Mouse (Mus musculus): ENCODE measurements around the gene Taf10. TPM values are rescaled to one million over a fixed set of nuclear protein-coding genes. Genes with fewer than 3 reads are reported as not detected.
"Not testable (repeated sequence)": the region's sequence is repeated elsewhere in the genome, so short reads cannot be mapped to it uniquely, and the experiment has no call there.

The Taf10 gene
- polyA plus RNA-seq, 1 experiment from 2014 or later = 191 TPM

- H3K27me3 ChIP-seq (ENCODE audit: control insufficient read depth, insufficient read depth, low read length); DNase-seq (ENCODE audit: low spot score); ATAC-seq (ENCODE audit: insufficient read depth, low FRiP score, low TSS enrichment); H3K4me3 ChIP-seq (ENCODE audit: low read depth, low read length); H3K9me3 ChIP-seq (ENCODE audit: control insufficient read depth, low read length); H3K4me1 ChIP-seq (ENCODE audit: control insufficient read depth, insufficient read depth, low read length); H3K27ac ChIP-seq (ENCODE audit: low read depth, low read length); H3K9ac ChIP-seq (ENCODE audit: low read length); H3K36me3 ChIP-seq (ENCODE audit: control insufficient read depth, insufficient read depth, low read length): not testable (repeated sequence)
- WGBS = 84% methylated on average over 7 of the region's 7 CpGs
- H3K4me2 ChIP-seq (ENCODE audit: low read depth) = peak overlapping the region; percentile 86
Measured at GRCm38 (mm10) chr7:105742539-105743215, 1.5 kb downstream of the Taf10 start.

GRCm38 (mm10) chr7:105741978-105742377 is 2.2 kb downstream of the Taf10 start:
- no peak for DNase-seq (ENCODE audit: low spot score)
- H3K4me3 ChIP-seq (ENCODE audit: low read depth, low read length) = no peak overlapping the region

GRCm38 (mm10) chr7:105740851-105741250 is 3.3 kb downstream of the Taf10 start:
- Histone ChIP-seq H3K36me3 (ENCODE audit: control insufficient read depth, insufficient read depth, low read length) (peaks cover 2% of the 10 kb centered on the region), H3K9ac (ENCODE audit: low read length) (no peak overlapping the region), H3K4me3 (ENCODE audit: low read depth, low read length) (no peak overlapping the region), H3K9me3 (ENCODE audit: control insufficient read depth, low read length) (no peaks in the 10 kb centered on the region), H3K4me2 (ENCODE audit: low read depth) (no peak overlapping the region), H3K27ac (ENCODE audit: low read depth, low read length) (no peak overlapping the region), H3K4me1 (ENCODE audit: control insufficient read depth, insufficient read depth, low read length) (peaks cover 12% of the 10 kb centered on the region), H3K27me3 (ENCODE audit: control insufficient read depth, insufficient read depth, low read length) (no peaks in the 10 kb centered on the region)
- 87% methylated on average over 6 of the region's 6 CpGs for WGBS
- DNase-seq (ENCODE audit: low spot score) = no peak
- no peak for ATAC-seq (ENCODE audit: insufficient read depth, low FRiP score, low TSS enrichment)

More at GRCm38 (mm10) chr7:105741978-105742377, 2.2 kb downstream of the Taf10 start:
- no peaks in the 10 kb centered on the region for H3K27me3 ChIP-seq (ENCODE audit: control insufficient read depth, insufficient read depth, low read length)
- no peak overlapping the region for H3K4me2 ChIP-seq (ENCODE audit: low read depth)
- H3K4me1 ChIP-seq (ENCODE audit: control insufficient read depth, insufficient read depth, low read length) = peaks cover 12% of the 10 kb centered on the region
- H3K9me3 ChIP-seq (ENCODE audit: control insufficient read depth, low read length) = no peaks in the 10 kb centered on the region
- no peak for ATAC-seq (ENCODE audit: insufficient read depth, low FRiP score, low TSS enrichment)
- WGBS = 95% methylated on average over 9 of the region's 9 CpGs
- no peak overlapping the region for H3K9ac ChIP-seq (ENCODE audit: low read length)
- peaks cover 2% of the 10 kb centered on the region for H3K36me3 ChIP-seq (ENCODE audit: control insufficient read depth, insufficient read depth, low read length)
- no peak overlapping the region for H3K27ac ChIP-seq (ENCODE audit: low read depth, low read length)

GRCm38 (mm10) chr7:105740089-105740795 is 3.9 kb downstream of the Taf10 start:
- WGBS = 90% methylated on average over 13 of the region's 13 CpGs
- Histone ChIP-seq H3K36me3 (ENCODE audit: control insufficient read depth, insufficient read depth, low read length) (peaks cover 2% of the 10 kb centered on the region), H3K27me3 (ENCODE audit: control insufficient read depth, insufficient read depth, low read length) (no peaks in the 10 kb centered on the region), H3K4me1 (ENCODE audit: control insufficient read depth, insufficient read depth, low read length) (peaks cover 12% of the 10 kb centered on the region), H3K27ac (ENCODE audit: low read depth, low read length) (no peak overlapping the region), H3K4me3 (ENCODE audit: low read depth, low read length) (no peak overlapping the region), H3K4me2 (ENCODE audit: low read depth) (no peak overlapping the region), H3K9me3 (ENCODE audit: control insufficient read depth, low read length) (no peaks in the 10 kb centered on the region), H3K9ac (ENCODE audit: low read length) (no peak overlapping the region)
- ATAC-seq (ENCODE audit: insufficient read depth, low FRiP score, low TSS enrichment) (no peak), DNase-seq (ENCODE audit: low spot score) (no peak)

- WGBS = 35% methylated on average over 3 of the region's 3 CpGs
- H3K27me3 ChIP-seq (ENCODE audit: control insufficient read depth, insufficient read depth, low read length) = no peaks in the 10 kb centered on the region
- no peak overlapping the region for H3K4me3 ChIP-seq (ENCODE audit: low read depth, low read length)
- no peak overlapping the region for H3K27ac ChIP-seq (ENCODE audit: low read depth, low read length)
- peak overlapping the region; percentile 20 for H3K4me2 ChIP-seq (ENCODE audit: low read depth)
- peaks cover 2% of the 10 kb centered on the region for H3K36me3 ChIP-seq (ENCODE audit: control insufficient read depth, insufficient read depth, low read length)
- peaks cover 12% of the 10 kb centered on the region for H3K4me1 ChIP-seq (ENCODE audit: control insufficient read depth, insufficient read depth, low read length)
- DNase-seq (ENCODE audit: low spot score) (peak; percentile 58), ATAC-seq (ENCODE audit: insufficient read depth, low FRiP score, low TSS enrichment) (no peak)
- no peaks in the 10 kb centered on the region for H3K9me3 ChIP-seq (ENCODE audit: control insufficient read depth, low read length)
- no peak overlapping the region for H3K9ac ChIP-seq (ENCODE audit: low read length)
Measured at GRCm38 (mm10) chr7:105738948-105739347, 5.2 kb downstream of the Taf10 start.

- Histone ChIP-seq H3K27ac (ENCODE audit: low read depth, low read length) (no peak overlapping the region), H3K36me3 (ENCODE audit: control insufficient read depth, insufficient read depth, low read length) (peaks cover 6% of the 10 kb centered on the region), H3K9me3 (ENCODE audit: control insufficient read depth, low read length) (no peaks in the 10 kb centered on the region), H3K9ac (ENCODE audit: low read length) (no peak overlapping the region), H3K4me2 (ENCODE audit: low read depth) (peak overlapping the region; percentile 66; the same call in 1 of the 2 replicates), H3K4me3 (ENCODE audit: low read depth, low read length) (no peak overlapping the region), H3K27me3 (ENCODE audit: control insufficient read depth, insufficient read depth, low read length) (no peaks in the 10 kb centered on the region), H3K4me1 (ENCODE audit: control insufficient read depth, insufficient read depth, low read length) (peaks cover 9% of the 10 kb centered on the region)
- no peak for ATAC-seq (ENCODE audit: insufficient read depth, low FRiP score, low TSS enrichment)
- 91% methylated on average over 2 of the region's 2 CpGs for WGBS
- no peak for DNase-seq (ENCODE audit: low spot score)
Measured at GRCm38 (mm10) chr7:105738286-105738685, 5.9 kb downstream of the Taf10 start.

- ATAC-seq (ENCODE audit: insufficient read depth, low FRiP score, low TSS enrichment) (no peak), DNase-seq (ENCODE audit: low spot score) (no peak)
- H3K4me1 ChIP-seq (ENCODE audit: control insufficient read depth, insufficient read depth, low read length) = peaks cover 5% of the 10 kb centered on the region
- peak overlapping the region; percentile 66 for H3K4me2 ChIP-seq (ENCODE audit: low read depth)
- no peaks in the 10 kb centered on the region for H3K27me3 ChIP-seq (ENCODE audit: control insufficient read depth, insufficient read depth, low read length)
- H3K27ac ChIP-seq (ENCODE audit: low read depth, low read length) = no peak overlapping the region
- peaks cover 6% of the 10 kb centered on the region for H3K36me3 ChIP-seq (ENCODE audit: control insufficient read depth, insufficient read depth, low read length)
- peak overlapping the region; percentile 76 for H3K4me3 ChIP-seq (ENCODE audit: low read depth, low read length)
- 26% methylated on average over 3 of the region's 3 CpGs for WGBS
- H3K9me3 ChIP-seq (ENCODE audit: control insufficient read depth, low read length) = no peaks in the 10 kb centered on the region
- H3K9ac ChIP-seq (ENCODE audit: low read length) = peak overlapping the region; percentile 85
Measured at GRCm38 (mm10) chr7:105737648-105738047, 6.5 kb downstream of the Taf10 start.

- peak within 1 kb of the TSS; percentile 76 for H3K4me3 ChIP-seq (ENCODE audit: low read depth, low read length)
- 1% methylated on average over 30 of the region's 30 CpGs for WGBS
- H3K9me3 ChIP-seq (ENCODE audit: control insufficient read depth, low read length) = no peaks in the 10 kb centered on the region
- DNase-seq (ENCODE audit: low spot score) = no peak
- H3K4me2 ChIP-seq (ENCODE audit: low read depth) = peak within 1 kb of the TSS; percentile 66
- H3K27ac ChIP-seq (ENCODE audit: low read depth, low read length) = peak within 1 kb of the TSS; percentile 64
- peak within 1 kb of the TSS; percentile 85 for H3K9ac ChIP-seq (ENCODE audit: low read length)
- no peak; the same call in 1 of the 2 replicates for ATAC-seq (ENCODE audit: insufficient read depth, low FRiP score, low TSS enrichment)
- H3K4me1 ChIP-seq (ENCODE audit: control insufficient read depth, insufficient read depth, low read length) = peaks cover 5% of the 10 kb centered on the region
- H3K36me3 ChIP-seq (ENCODE audit: control insufficient read depth, insufficient read depth, low read length) = peaks cover 6% of the 10 kb centered on the region
- H3K27me3 ChIP-seq (ENCODE audit: control insufficient read depth, insufficient read depth, low read length) = no peaks in the 10 kb centered on the region
Measured at GRCm38 (mm10) chr7:105736911-105737521, 7.1 kb downstream of the Taf10 start, which contains the start of gene Rrp8. Rrp8 (minus strand) TSS chr7:105737385.

All from neural tube, embryonic 11.5 days (tissue).